Mouse (Mus musculus) liver, adult 2 months (tissue): ENCODE measurements around the gene Trim9. TPM values are rescaled to one million over a fixed set of nuclear protein-coding genes. Genes with fewer than 3 reads are reported as not detected.

ENCODE experiments used
- DNase-seq: peaks from one replicate; pipeline ENCODE4 v3.0.0-alpha.2; 2011; ENCODE audit warnings: low read depth, low spot score; ENCODE audit errors: extremely low read depth
- H3K27ac ChIP-seq: fragments of 200-500 bp; replicated peaks from 2 replicates; pipeline ENCODE4 v1.5.1; 2012; ENCODE audit warnings: low read depth, mild to moderate bottlenecking, control low read depth, inconsistent platforms, low read length; ENCODE audit not compliant: insufficient read depth
- H3K27me3 ChIP-seq: fragments of 200-500 bp; 2 replicates; pipeline ENCODE4 v1.6.1; 2012; ENCODE audit warnings: mild to moderate bottlenecking, moderate library complexity, low read length, inconsistent platforms; ENCODE audit not compliant: control insufficient read depth, insufficient read depth
- H3K36me3 ChIP-seq: fragments of 200-500 bp; 2 replicates; pipeline ENCODE4 v1.6.1; 2012; ENCODE audit warnings: low read length, inconsistent platforms; ENCODE audit not compliant: control insufficient read depth, insufficient read depth
- H3K4me1 ChIP-seq: fragments of 200-500 bp; 2 replicates; pipeline ENCODE4 v1.6.1; 2011; ENCODE audit warnings: low read length; ENCODE audit not compliant: control insufficient read depth, insufficient read depth
- H3K4me3 ChIP-seq: fragments of 200-500 bp; 2 replicates; pipeline ENCODE4 v1.5.1; 2011; ENCODE audit warnings: low read depth, mild to moderate bottlenecking, control low read depth, low read length, moderate library complexity; ENCODE audit not compliant: insufficient read depth
- H3K79me2 ChIP-seq: fragments of 200-500 bp; 2 replicates; pipeline ENCODE4 v1.6.1; 2012; ENCODE audit warnings: inconsistent platforms, mild to moderate bottlenecking, low read length, moderate library complexity; ENCODE audit not compliant: control insufficient read depth, insufficient read depth
- H3K9ac ChIP-seq: fragments of 200-500 bp; 2 replicates; pipeline ENCODE4 v1.6.1; 2012; ENCODE audit warnings: low read depth, mild to moderate bottlenecking, control low read depth, inconsistent platforms, low read length
- CTCF ChIP-seq: fragments of 200-500 bp; IDR thresholded peaks from 2 replicates; pipeline ENCODE4 v1.5.1; 2011; ENCODE audit warnings: low read depth, low read length, control low read depth
- POLR2A ChIP-seq: fragments of 200-500 bp; IDR thresholded peaks from 2 replicates; pipeline ENCODE4 v1.6.1; 2011; ENCODE audit warnings: low read length, control low read depth; ENCODE audit not compliant: insufficient read depth; ENCODE audit errors: extremely low read depth
- WGBS: fragments of 180-500 bp; shearing (Covaris S2); methylation state at CpG from one replicate; pipeline ENCODE4 v1.1.7; 2018; 5-methylcytosine and 5-hydroxymethylcytosine counted together
- polyA plus RNA-seq: library from polyadenylated mRNA; depleted of rRNA; stranded (reverse); fragments of >200 nt; gene quantifications from 2 replicates; pipeline ENCODE4 v1.2.3, GENCODE M21; 2012
- total RNA-seq: library from RNA; depleted of rRNA; stranded (reverse); fragments of >200 nt; gene quantifications from 2 replicates; pipeline ENCODE4 v1.2.3, GENCODE M21; 2014

Gene Trim9
- total and polyA plus RNA-seq, 2 experiments = not detected

- H3K4me1 ChIP-seq = peaks cover 3% of the 10 kb centered on the region; the same call in 1 of the 2 replicates
- no peak overlapping the region for H3K4me3 ChIP-seq
- H3K27me3 ChIP-seq = no peaks in the 10 kb centered on the region
- no peak for TF ChIP-seq POLR2A
- TF ChIP-seq CTCF = no peak
- H3K27ac ChIP-seq = no peak overlapping the region
- no peaks in the 10 kb centered on the region for H3K79me2 ChIP-seq
- WGBS = 94% methylated on average over 2 of the region's 2 CpGs
- H3K36me3 ChIP-seq = no peaks in the 10 kb centered on the region
- no peak overlapping the region for H3K9ac ChIP-seq
- DNase-seq = no peak
Measured at GRCm38 (mm10) chr12:70280930-70281329, 66.5 kb downstream of the Trim9 start.

GRCm38 (mm10) chr12:70280381-70280780 lies 67.0 kb downstream of the Trim9 start:
- Histone ChIP-seq H3K4me3 (no peak overlapping the region), H3K79me2 (no peaks in the 10 kb centered on the region), H3K9ac (no peak overlapping the region), H3K36me3 (no peaks in the 10 kb centered on the region), H3K27ac (no peak overlapping the region), H3K4me1 (peaks cover 3% of the 10 kb centered on the region; the same call in 1 of the 2 replicates), H3K27me3 (no peaks in the 10 kb centered on the region)
- TF ChIP-seq POLR2A (no peak), CTCF (no peak)
- WGBS = 38% methylated on average over 10 of the region's 10 CpGs
- DNase-seq = peak; percentile 77

GRCm38 (mm10) chr12:70277071-70277939 lies 70.1 kb downstream of the Trim9 start:
- no peak overlapping the region for H3K4me3 ChIP-seq
- TF ChIP-seq CTCF (no peak), POLR2A (no peak)
- H3K27me3 ChIP-seq = no peaks in the 10 kb centered on the region
- H3K9ac ChIP-seq = no peak overlapping the region
- WGBS = 60% methylated on average over 12 of the region's 12 CpGs
- peak; percentile 14 for DNase-seq
- H3K27ac ChIP-seq = no peak overlapping the region
- H3K4me1 ChIP-seq = no peaks in the 10 kb centered on the region
- no peaks in the 10 kb centered on the region for H3K36me3 ChIP-seq
- no peaks in the 10 kb centered on the region for H3K79me2 ChIP-seq

GRCm38 (mm10) chr12:70269724-70270123 lies 77.7 kb downstream of the Trim9 start:
- no peaks in the 10 kb centered on the region for H3K27me3 ChIP-seq
- no peak for DNase-seq
- H3K36me3 ChIP-seq = no peaks in the 10 kb centered on the region
- no peaks in the 10 kb centered on the region; the same call in 1 of the 2 replicates for H3K4me1 ChIP-seq
- H3K79me2 ChIP-seq = no peaks in the 10 kb centered on the region
- no peak overlapping the region for H3K27ac ChIP-seq
- TF ChIP-seq CTCF (no peak), POLR2A (no peak)
- WGBS = 88% methylated on average over 6 of the region's 6 CpGs
- no peak overlapping the region for H3K4me3 ChIP-seq
- no peak overlapping the region for H3K9ac ChIP-seq

GRCm38 (mm10) chr12:70267314-70267713 lies 80.1 kb downstream of the Trim9 start:
- no peaks in the 10 kb centered on the region for H3K79me2 ChIP-seq
- no peaks in the 10 kb centered on the region for H3K27me3 ChIP-seq
- no peak for TF ChIP-seq CTCF
- no peak for TF ChIP-seq POLR2A
- 82% methylated on average over 9 of the region's 9 CpGs for WGBS
- DNase-seq = no peak
- H3K9ac ChIP-seq = no peak overlapping the region
- no peak overlapping the region for H3K4me3 ChIP-seq
- H3K27ac ChIP-seq = no peak overlapping the region
- no peaks in the 10 kb centered on the region; the same call in 1 of the 2 replicates for H3K4me1 ChIP-seq
- H3K36me3 ChIP-seq = no peaks in the 10 kb centered on the region

- 48% methylated on average over 8 of the region's 8 CpGs for WGBS
- DNase-seq = no peak
Measured at GRCm38 (mm10) chr12:70266494-70266931, 80.9 kb downstream of the Trim9 start.

More at GRCm38 (mm10) chr12:70266494-70266931, 80.9 kb downstream of the Trim9 start:
- H3K27me3 ChIP-seq = no peaks in the 10 kb centered on the region
- no peak overlapping the region for H3K4me3 ChIP-seq
- TF ChIP-seq CTCF (no peak), POLR2A (no peak)
- no peaks in the 10 kb centered on the region for H3K79me2 ChIP-seq
- H3K27ac ChIP-seq = no peak overlapping the region
- no peaks in the 10 kb centered on the region for H3K36me3 ChIP-seq
- H3K4me1 ChIP-seq = no peaks in the 10 kb centered on the region; the same call in 1 of the 2 replicates
- H3K9ac ChIP-seq = no peak overlapping the region
